Mouse (Mus musculus) liver, embryonic 14 days (tissue): Measurements from ENCODE around the gene Nelfa. TPM values are rescaled to one million over a fixed set of nuclear protein-coding genes. Genes with fewer than 3 reads are reported as not detected.

Experiments
- polyA plus RNA-seq: library from polyadenylated mRNA; depleted of rRNA; stranded (reverse); fragments of >200 nt; gene quantifications from 2 replicates; pipeline ENCODE4 v1.2.3, GENCODE M21; 2012; rRNA removed

Nelfa gene
- polyA plus RNA-seq = 20.0 and 22.7 TPM in 2 replicates

GRCm38 (mm10) chr5:33936120-33936707 lies at the start of gene Nelfa:
Nelfa (minus strand) TSS chr5:33936413.

GRCm38 (mm10) chr5:33983309-33984121 lies 47.3 kb upstream of the Nelfa start, which contains the start of gene Gm1673:
Gm1673 (plus strand) TSS chr5:33983433.

Other genes with a start within 250 kb of the Nelfa start
- 4.3 and 4.6 TPM in 2 replicates for gene Fgfr3, start 214.7 kb downstream of the Nelfa start, polyA plus RNA-seq
- gene Letm1, start 153.6 kb downstream of the Nelfa start, polyA plus RNA-seq = 7.4 and 7.9 TPM in 2 replicates
- 30.9 and 31.4 TPM in 2 replicates for gene Nsd2, start 115.7 kb downstream of the Nelfa start, polyA plus RNA-seq
- 2.5 and 3.2 TPM in 2 replicates for gene Gm1673, start 47.0 kb upstream of the Nelfa start, polyA plus RNA-seq
- gene Nat8l, start 59.6 kb upstream of the Nelfa start, polyA plus RNA-seq = 0.11 and 0.13 TPM in 2 replicates
- gene Poln, start 233.0 kb upstream of the Nelfa start, polyA plus RNA-seq = 0.16 and 0.25 TPM in 2 replicates
- 9.7 and 11.9 TPM in 2 replicates for gene Haus3, start 233.1 kb upstream of the Nelfa start, polyA plus RNA-seq